In genomic region chr13:48869600-48869949, GRCm38 (mm10) we compare ENCODE assay signal across 8 mouse cellular contexts. TPM values are rescaled to one million over a fixed set of nuclear protein-coding genes. Genes with fewer than 3 reads are reported as not detected.
DNase-seq lines count a peak whose midpoint lies in the region; ATAC-seq and TF ChIP-seq lines count a peak whose summit lies in the region.

No protein-coding gene starts in this region.

- no peak for TF ChIP-seq CTCF in ES-Bruce4 (IDR thresholded peaks at IDR 0.05; ENCODE audit: low read depth, low read length)

- intact Hi-C loops in left cerebral cortex, postnatal 4 days (cut with DNase I), result no loop called here

- H3K36me3 ChIP-seq in ES-Bruce4 (ENCODE audit: control insufficient read depth, insufficient read depth, low read length, poor library complexity, severe bottlenecking), result no peaks in the 10 kb centered on the region
- no peaks in the 10 kb centered on the region for H3K36me3 ChIP-seq in forebrain, embryonic 15.5 days
- no peaks in the 10 kb centered on the region for H3K36me3 ChIP-seq in liver, embryonic 11.5 days (ENCODE audit: control insufficient read depth, insufficient read depth, low read length)
- no peaks in the 10 kb centered on the region for H3K36me3 ChIP-seq in stomach, embryonic 14.5 days (ENCODE audit: control insufficient read depth, insufficient read depth, low read length)

- TF ChIP-seq EP300 in ES-Bruce4 (IDR thresholded peaks at IDR 0.05; ENCODE audit: insufficient read depth, low read depth, low read length), result no peak

- no peaks in the 10 kb centered on the region for H3K4me1 ChIP-seq in ES-Bruce4 (ENCODE audit: control insufficient read depth, insufficient read depth, low read length)
- peaks cover 40% of the 10 kb centered on the region for H3K4me1 ChIP-seq in forebrain, embryonic 15.5 days
- H3K4me1 ChIP-seq in liver, embryonic 11.5 days (replicated peaks; ENCODE audit: control insufficient read depth, insufficient read depth, low read length), result peaks cover 42% of the 10 kb centered on the region
- H3K4me1 ChIP-seq in stomach, embryonic 14.5 days (ENCODE audit: control insufficient read depth, insufficient read depth, low read length), result peaks cover 33% of the 10 kb centered on the region

- 12% methylated on average over 5 of the region's 5 CpGs for WGBS in forebrain, embryonic 15.5 days
- 11% methylated on average over 5 of the region's 5 CpGs for WGBS in liver, embryonic 11.5 days
- WGBS in stomach, embryonic 14.5 days, result 7% methylated on average over 5 of the region's 5 CpGs

- DNase-seq in embryo, embryonic 10.5 days (ENCODE audit: low spot score), result peak; percentile 57
- no peak for DNase-seq in embryo, embryonic 11 days
- no peak for DNase-seq in liver, embryonic 11.5 days (ENCODE audit: low spot score)
- DNase-seq in left cerebral cortex, postnatal 4 days, result no peak
- DNase-seq in urinary bladder, postnatal 4 days (ENCODE audit: low spot score in 2 of 2), result no peak

- TF ChIP-seq POLR2A in ES-Bruce4 (IDR thresholded peaks at IDR 0.05; ENCODE audit: insufficient read depth, low read length), result no peak

- no peaks in the 10 kb centered on the region for H3K27me3 ChIP-seq in ES-Bruce4 (ENCODE audit: control insufficient read depth, insufficient read depth, low read length, poor library complexity, severe bottlenecking)
- no peaks in the 10 kb centered on the region for H3K27me3 ChIP-seq in forebrain, embryonic 15.5 days
- H3K27me3 ChIP-seq in liver, embryonic 11.5 days (replicated peaks; ENCODE audit: control insufficient read depth, insufficient read depth, low read length), result no peaks in the 10 kb centered on the region
- no peaks in the 10 kb centered on the region for H3K27me3 ChIP-seq in stomach, embryonic 14.5 days (ENCODE audit: control insufficient read depth, insufficient read depth, low read length)

- peak overlapping the region; percentile 89 for H3K4me3 ChIP-seq in ES-Bruce4 (ENCODE audit: low read depth, low read length)
- peak overlapping the region; percentile 97 for H3K4me3 ChIP-seq in forebrain, embryonic 15.5 days
- H3K4me3 ChIP-seq in liver, embryonic 11.5 days (ENCODE audit: low read depth, low read length), result peak overlapping the region; percentile 96
- peak overlapping the region; percentile 82 for H3K4me3 ChIP-seq in stomach, embryonic 14.5 days (ENCODE audit: low read depth, low read length)

- H3K9ac ChIP-seq in ES-Bruce4 (ENCODE audit: low read depth, poor library complexity, severe bottlenecking), result peak overlapping the region; percentile 98
- peak overlapping the region; percentile 98 for H3K9ac ChIP-seq in forebrain, embryonic 15.5 days (replicated peaks)
- peak overlapping the region; percentile 98 for H3K9ac ChIP-seq in liver, embryonic 11.5 days (ENCODE audit: low read depth, low read length)
- peak overlapping the region; percentile 97 for H3K9ac ChIP-seq in stomach, embryonic 14.5 days (replicated peaks; ENCODE audit: low read depth, low read length)

- no peak for ATAC-seq in forebrain, embryonic 15.5 days (replicated peaks)
- peak; percentile 14; the same call in 1 of the 2 replicates for ATAC-seq in liver, embryonic 11.5 days (replicated peaks; ENCODE audit: low FRiP score)
- ATAC-seq in stomach, embryonic 14.5 days (ENCODE audit: insufficient number of reproducible peaks, insufficient read depth, low FRiP score, low read depth), result no peak

- H3K4me2 ChIP-seq in forebrain, embryonic 15.5 days (replicated peaks), result peak overlapping the region; percentile 80
- peak overlapping the region; percentile 92 for H3K4me2 ChIP-seq in liver, embryonic 11.5 days
- H3K4me2 ChIP-seq in stomach, embryonic 14.5 days (replicated peaks; ENCODE audit: low read depth, low read length), result peak overlapping the region; percentile 89

- H3K27ac ChIP-seq in ES-Bruce4 (ENCODE audit: insufficient read depth, low read length), result no peak overlapping the region
- H3K27ac ChIP-seq in forebrain, embryonic 15.5 days (replicated peaks), result peak overlapping the region; percentile 80
- H3K27ac ChIP-seq in liver, embryonic 11.5 days (ENCODE audit: low read depth, low read length), result peak overlapping the region; percentile 92
- peak overlapping the region; percentile 94 for H3K27ac ChIP-seq in stomach, embryonic 14.5 days (ENCODE audit: low read length)

- no peaks in the 10 kb centered on the region for H3K9me3 ChIP-seq in ES-Bruce4 (replicated peaks; ENCODE audit: control insufficient read depth, insufficient read depth, low read length, poor library complexity, severe bottlenecking)
- H3K9me3 ChIP-seq in forebrain, embryonic 15.5 days, result no peaks in the 10 kb centered on the region
- no peaks in the 10 kb centered on the region for H3K9me3 ChIP-seq in liver, embryonic 11.5 days (ENCODE audit: control insufficient read depth, low read length)
- no peaks in the 10 kb centered on the region for H3K9me3 ChIP-seq in stomach, embryonic 14.5 days (ENCODE audit: control insufficient read depth, low read depth, low read length)

RNA-seq across cellular contexts. Expression of gene Phf2, which starts 1.3 kb away (rescaled TPM):
- polyA plus RNA-seq in ES-Bruce4 (2011; ENCODE audit: insufficient read depth, insufficient read length, low read depth, missing spikeins), result 8.7 and 9.0 TPM in 2 replicates
- 10.5 and 11.5 TPM in 2 replicates for polyA plus RNA-seq in forebrain, embryonic 15.5 days (2015; fragmentation: Nextera tagmentation; extraction: Ambion mirVana)
- 6.2 and 8.3 TPM in 2 replicates for polyA plus RNA-seq in liver, embryonic 11.5 days (2014; fragmentation: Nextera tagmentation; extraction: Ambion mirVana)
- polyA plus RNA-seq in stomach, embryonic 14.5 days (2014; fragmentation: Nextera tagmentation; extraction: Ambion mirVana), result 11.6 and 12.7 TPM in 2 replicates
- 10 to 100 TPM; 36.3 to 37.0 TPM for total RNA-seq in left cerebral cortex, postnatal 4 days (2021)
